In the genomic region with DNA sequence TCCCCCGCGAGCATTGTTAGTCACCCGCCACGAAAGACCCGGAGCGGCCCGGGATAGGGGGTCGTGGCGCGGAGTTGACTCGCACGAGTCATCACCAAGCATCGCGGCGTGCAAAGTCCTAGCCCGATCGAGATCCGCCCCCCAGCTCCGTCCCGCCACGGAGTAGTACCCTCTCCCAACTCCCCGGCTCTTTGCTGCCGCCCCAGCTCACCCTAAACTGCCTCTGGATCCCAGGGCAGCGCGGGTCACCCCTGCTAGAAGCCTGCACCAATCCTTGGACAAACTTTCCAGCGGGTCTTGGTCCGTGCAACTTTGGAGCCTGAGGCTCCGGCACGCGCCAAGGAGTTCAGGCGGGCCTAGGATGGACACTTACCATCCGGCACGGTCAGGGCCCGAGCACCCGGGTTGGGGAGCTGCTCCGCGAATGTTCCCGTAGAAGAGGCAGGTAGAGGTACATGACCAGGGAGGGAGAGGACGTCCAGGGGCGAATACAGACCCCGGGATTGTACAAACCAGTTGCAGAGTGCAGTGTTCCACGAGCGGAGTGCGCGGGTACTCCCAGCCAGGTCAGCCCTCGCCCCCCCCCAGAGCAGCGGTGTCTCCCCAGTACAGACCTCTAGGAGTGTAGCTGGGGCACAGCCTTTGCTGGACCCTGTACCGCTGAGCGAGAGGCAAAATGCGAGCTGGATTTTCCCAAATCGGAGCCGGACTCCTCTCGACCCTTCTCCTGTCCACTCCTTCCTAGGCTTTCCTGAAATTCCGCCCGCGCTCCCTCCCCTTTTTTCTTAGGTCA, we compare ENCODE assay signal across 8 mouse cellular contexts. TPM values are rescaled to one million over a fixed set of nuclear protein-coding genes. Genes with fewer than 3 reads are reported as not detected.
DNase-seq lines count a peak whose midpoint lies in the region; ATAC-seq and TF ChIP-seq lines count a peak whose summit lies in the region.

No protein-coding gene starts in this region.

- ATAC-seq in lung, postnatal 0 days: peak; percentile 76

- no peaks in the 10 kb centered on the region for H3K36me3 ChIP-seq in thymus, adult 2 months (ENCODE audit: control insufficient read depth, insufficient read depth, low read length)
- H3K36me3 ChIP-seq in kidney, adult 2 months (ENCODE audit: control insufficient read depth, insufficient read depth, low read length): no peaks in the 10 kb centered on the region
- no peaks in the 10 kb centered on the region for H3K36me3 ChIP-seq in lung, postnatal 0 days (ENCODE audit: insufficient read depth, low read length)

- no peak overlapping the region for H3K27ac ChIP-seq in thymus, adult 2 months (ENCODE audit: control insufficient read depth, insufficient read depth, low read length)
- no peak overlapping the region for H3K27ac ChIP-seq in kidney, adult 2 months (ENCODE audit: insufficient read depth, low read depth, low read length)
- H3K27ac ChIP-seq in lung, postnatal 0 days (ENCODE audit: low read length): no peak overlapping the region

- H3K27me3 ChIP-seq in thymus, adult 2 months (ENCODE audit: control insufficient read depth, insufficient read depth, low read length): peaks cover 6% of the 10 kb centered on the region; the same call in 1 of the 2 replicates
- no peaks in the 10 kb centered on the region for H3K27me3 ChIP-seq in kidney, adult 2 months (replicated peaks; ENCODE audit: control insufficient read depth, insufficient read depth, low read length)
- H3K27me3 ChIP-seq in lung, postnatal 0 days (replicated peaks; ENCODE audit: insufficient read depth, low read length): no peaks in the 10 kb centered on the region

- DNase-seq in thymus, adult 2 months: peak; percentile 15
- DNase-seq in thymus, adult 18-20 months: no peak
- DNase-seq in embryo, embryonic 10 days (ENCODE audit: low spot score): peak; percentile 87
- DNase-seq in heart, adult 9 months (ENCODE audit: low spot score in 2 of 2): peak; percentile 24 to 29
- DNase-seq in kidney, adult 2 months: peak; percentile 68
- peak; percentile 39 for DNase-seq in lung, postnatal 0 days (ENCODE audit: low spot score)
- DNase-seq in ovary, postnatal 14 days (ENCODE audit: low spot score): peak; percentile 66
- no peak for DNase-seq in right cerebral cortex, postnatal 36 days (ENCODE audit: low spot score in 2 of 2)

- 2% methylated on average over 56 of the region's 56 CpGs for WGBS in thymus, adult 2 months
- WGBS in kidney, adult 2 months: 1% methylated on average over 56 of the region's 56 CpGs
- under 1% methylated on average over 56 of the region's 56 CpGs for WGBS in lung, postnatal 0 days

- H3K4me2 ChIP-seq in lung, postnatal 0 days (replicated peaks; ENCODE audit: low read depth, low read length): peak overlapping the region; percentile 98

- peak overlapping the region; percentile 30 for H3K9ac ChIP-seq in lung, postnatal 0 days (replicated peaks; ENCODE audit: low read depth)

- peaks cover 19% of the 10 kb centered on the region for H3K4me1 ChIP-seq in thymus, adult 2 months (replicated peaks; ENCODE audit: control insufficient read depth, insufficient read depth, low read length)
- H3K4me1 ChIP-seq in kidney, adult 2 months (ENCODE audit: control insufficient read depth, insufficient read depth, low read length): no peaks in the 10 kb centered on the region
- peaks cover 4% of the 10 kb centered on the region; the same call in 1 of the 2 replicates for H3K4me1 ChIP-seq in lung, postnatal 0 days (ENCODE audit: insufficient read depth, low read depth, low read length)

- no peaks in the 10 kb centered on the region for H3K9me3 ChIP-seq in lung, postnatal 0 days (ENCODE audit: low read length)

- no peak for TF ChIP-seq CTCF in thymus, adult 2 months (IDR thresholded peaks at IDR 0.05; ENCODE audit: borderline replicate concordance, control insufficient read depth, extremely low read depth, insufficient read depth, low read length, poor library complexity)
- TF ChIP-seq CTCF in kidney, adult 2 months (conservative IDR thresholded peaks at IDR 0.05; ENCODE audit: insufficient read depth, insufficient read length, low read depth, low read length): no peak
- TF ChIP-seq CTCF in lung, postnatal 0 days (IDR thresholded peaks at IDR 0.05): 0 out of 2 replicates have a peak, but pooled peaks have one; percentile 11

- peak overlapping the region; percentile 41 for H3K4me3 ChIP-seq in thymus, adult 2 months (ENCODE audit: control insufficient read depth, insufficient read depth, low read length)
- H3K4me3 ChIP-seq in kidney, adult 2 months (ENCODE audit: insufficient read depth, low read depth, low read length): peak overlapping the region; percentile 51
- H3K4me3 ChIP-seq in lung, postnatal 0 days (ENCODE audit: low read depth, low read length): peak overlapping the region; percentile 56

- TF ChIP-seq EP300 in lung, postnatal 0 days (IDR thresholded peaks at IDR 0.05): no peak

- TF ChIP-seq POLR2A in thymus, adult 2 months (IDR thresholded peaks at IDR 0.05; ENCODE audit: control insufficient read depth, extremely low read depth, insufficient read depth, low read length, poor library complexity): no peak
- TF ChIP-seq POLR2A in kidney, adult 2 months (IDR thresholded peaks at IDR 0.05; ENCODE audit: low read depth, low read length): no peak

RNA-seq across cellular contexts. Expression of a gene that starts 21.8 kb away (rescaled TPM):
- 5.7 and 6.7 TPM in 2 replicates for polyA plus RNA-seq in thymus, adult 2 months (2012; rRNA removed)
- 1.4 and 1.7 TPM in 2 replicates for polyA plus RNA-seq in kidney, adult 2 months (2012; rRNA removed)
- 5.2 and 7.0 TPM in 2 replicates for polyA plus RNA-seq in lung, postnatal 0 days (2015; fragmentation: Nextera tagmentation; extraction: Ambion mirVana)

RNA-seq across cellular contexts. Expression of a gene that starts 33.4 kb away (rescaled TPM):
- 24.0 and 34.0 TPM in 2 replicates for polyA plus RNA-seq in thymus, adult 2 months (2012; rRNA removed)
- polyA plus RNA-seq in kidney, adult 2 months (2012; rRNA removed): 105 and 143 TPM in 2 replicates
- 20.3 and 24.0 TPM in 2 replicates for polyA plus RNA-seq in lung, postnatal 0 days (2015; fragmentation: Nextera tagmentation; extraction: Ambion mirVana)

RNA-seq across cellular contexts. Expression of a gene that starts 59.8 kb away (rescaled TPM):
- polyA plus RNA-seq in thymus, adult 2 months (2012; rRNA removed): 20.0 and 23.6 TPM in 2 replicates
- 6.9 TPM in 2 replicates for polyA plus RNA-seq in kidney, adult 2 months (2012; rRNA removed)
- polyA plus RNA-seq in lung, postnatal 0 days (2015; fragmentation: Nextera tagmentation; extraction: Ambion mirVana): 3.2 and 3.5 TPM in 2 replicates

Comparison
In these comparisons a context has a peak if more than half of its experiments do, and no peak if none do; other contexts are left out.
1. DNase-seq: peak in thymus, adult 2 months (single experiment), embryo, embryonic 10 days (single experiment), heart, adult 9 months (2 of 2), kidney, adult 2 months (single experiment), lung, postnatal 0 days (single experiment) and ovary, postnatal 14 days (single experiment); none in thymus, adult 18-20 months (0 of 2) and right cerebral cortex, postnatal 36 days (0 of 2).
2. Peak in every context shown above with its lines, with median percentiles within 50 percentile points of each other: H3K4me3 ChIP-seq.